ENCODE assay signal across 9 mouse cellular contexts in genomic region chr1:58030156-58030871, GRCm38 (mm10). TPM values are rescaled to one million over a fixed set of nuclear protein-coding genes. Genes with fewer than 3 reads are reported as not detected.
A peak's percentile ranks its signal among the peaks of the same experiment; 100 is the strongest.
DNase-seq lines count a peak whose midpoint lies in the region; ATAC-seq and TF ChIP-seq lines count a peak whose summit lies in the region.
"Had no signal": no experiment of that assay in that cellular context is flagged by ENCODE, and none has a peak within 500 bp of the region (broad histone marks: within the 10 kb centered on the region; RNA-seq: fewer than 3 reads in every experiment).

No protein-coding gene starts in this region.

- H3K9ac ChIP-seq in intestine, embryonic 14.5 days (ENCODE audit: low read length), result no peak overlapping the region

- no peak overlapping the region for H3K27ac ChIP-seq in intestine, embryonic 14.5 days (ENCODE audit: low read depth)
- no peak overlapping the region for H3K27ac ChIP-seq in macrophage
- H3K27ac ChIP-seq in small intestine, adult 2 months (ENCODE audit: insufficient read depth, low read depth, low read length), result peak overlapping the region; percentile 75

- WGBS in intestine, embryonic 14.5 days, result 19% methylated on average over 13 of the region's 13 CpGs
- WGBS in macrophage (ENCODE audit: missing documents), result 59% methylated on average over 13 of the region's 13 CpGs
- WGBS in small intestine, adult 2 months, result 42% methylated on average over 13 of the region's 13 CpGs

- TF ChIP-seq CTCF in small intestine, adult 2 months (IDR thresholded peaks at IDR 0.05; ENCODE audit: extremely low read depth, insufficient read length, insufficient replicate concordance, low read depth, low read length), result no peak

- ATAC-seq in intestine, embryonic 14.5 days (replicated peaks; ENCODE audit: low FRiP score, low TSS enrichment, low read depth), result no peak

- peak overlapping the region; percentile 10; the same call in 1 of the 2 replicates for H3K4me3 ChIP-seq in intestine, embryonic 14.5 days (ENCODE audit: low read depth, low read length)
- peak overlapping the region; percentile 17; the same call in 1 of the 2 replicates for H3K4me3 ChIP-seq in macrophage (ENCODE audit: inconsistent target)
- H3K4me3 ChIP-seq in small intestine, adult 2 months (ENCODE audit: low read depth, low read length), result peak overlapping the region; percentile 63

- no peaks in the 10 kb centered on the region for H3K79me2 ChIP-seq in macrophage (ENCODE audit: inconsistent target)

- peaks cover 8% of the 10 kb centered on the region; the same call in 1 of the 2 replicates for H3K36me3 ChIP-seq in intestine, embryonic 14.5 days (ENCODE audit: control insufficient read depth, insufficient read depth, low read length)
- H3K36me3 ChIP-seq in macrophage (ENCODE audit: inconsistent target), result no peaks in the 10 kb centered on the region
- H3K36me3 ChIP-seq in small intestine, adult 2 months (ENCODE audit: control insufficient read depth, insufficient read depth, low read length), result no peaks in the 10 kb centered on the region

- peaks cover 7% of the 10 kb centered on the region; the same call in 1 of the 2 replicates for H3K4me1 ChIP-seq in intestine, embryonic 14.5 days (replicated peaks; ENCODE audit: control insufficient read depth, insufficient read depth, low read length)
- H3K4me1 ChIP-seq in small intestine, adult 2 months (ENCODE audit: control insufficient read depth, insufficient read depth, insufficient read length, low read length), result no peaks in the 10 kb centered on the region

- H3K27me3 ChIP-seq in intestine, embryonic 14.5 days (replicated peaks; ENCODE audit: control insufficient read depth, insufficient read depth, low read length), result no peaks in the 10 kb centered on the region
- no peaks in the 10 kb centered on the region for H3K27me3 ChIP-seq in small intestine, adult 2 months (ENCODE audit: control insufficient read depth, insufficient read depth, low read length)

- H3K9me3 ChIP-seq in intestine, embryonic 14.5 days (ENCODE audit: control insufficient read depth, low read length), result no peaks in the 10 kb centered on the region

- peak; percentile 50 for DNase-seq in ZHBTc4 (ENCODE audit: low read depth, low spot score)
- DNase-seq in cerebellum, postnatal 36 days, result peak; percentile 58 to 75
- peak; percentile 79 for DNase-seq in gastrocnemius, postnatal 14 days
- DNase-seq in intestine, embryonic 14.5 days (ENCODE audit: low spot score), result no peak
- DNase-seq in left cerebral cortex, postnatal 10 days (ENCODE audit: extremely low spot score in 1 of 2, low spot score in 2 of 2), result peak; percentile 46 to 76
- DNase-seq in T-cell, adult 2 months (ENCODE audit: low spot score), result no peak

- peak overlapping the region; percentile 42 for H3K4me2 ChIP-seq in intestine, embryonic 14.5 days (ENCODE audit: low read length)

- TF ChIP-seq POLR2A in small intestine, adult 2 months (IDR thresholded peaks at IDR 0.05; ENCODE audit: low read depth, low read length), result no peak

- intact Hi-C loops in gastrocnemius, postnatal 14 days (cut with DNase I; ENCODE audit: low total_unique reads), result no loop called here
- intact Hi-C loops in left cerebral cortex, postnatal 10 days (cut with DNase I), result no loop called here

RNA-seq across cellular contexts. Expression of gene Aox1, which starts 0.6 kb away (rescaled TPM):
- total RNA-seq in gastrocnemius, postnatal 14 days (2021), result 1 to 10 TPM; 3.6 to 4.9 TPM
- 0.05 and 0.13 TPM in 2 replicates for polyA plus RNA-seq in intestine, embryonic 14.5 days (2014; fragmentation: Nextera tagmentation; extraction: Ambion mirVana)
- 1 to 10 TPM in 1 of 2 experiments, under 1 TPM in 1; 0.97 to 1.1 TPM for total RNA-seq in left cerebral cortex, postnatal 10 days (2021)
- total RNA-seq in macrophage (2018; cell fraction: chromatin; rRNA removed), result 1 to 10 TPM in 23 of 26 experiments, under 1 TPM in 3; 0.50 to 7.5 (median 1.9) TPM
- total RNA-seq in macrophage (2018; cell fraction: cytosol; rRNA removed), result under 1 TPM in 24 of 26 experiments, not detected in 2; 0.03 to 0.45 (median 0.17) TPM
- 1 to 10 TPM in 11 of 26 experiments, under 1 TPM in 14, not detected in 1; 0.16 to 2.5 (median 0.83) TPM for total RNA-seq in macrophage (2018; cell fraction: nucleus; rRNA removed)
- 0.04 to 0.10 TPM (median 0.09 TPM) in 3 replicates for polyA plus RNA-seq in macrophage (2018)
- polyA plus RNA-seq in small intestine, adult 2 months (2012; rRNA removed), result 0.19 and 0.32 TPM in 2 replicates
- total RNA-seq: common myeloid progenitor, adult 5-6 weeks had no signal

RNA-seq across cellular contexts. Expression of gene Kctd18, which starts 11.6 kb away (rescaled TPM):
- 1 to 10 TPM; 3.8 to 4.5 TPM for total RNA-seq in gastrocnemius, postnatal 14 days (2021)
- polyA plus RNA-seq in intestine, embryonic 14.5 days (2014; fragmentation: Nextera tagmentation; extraction: Ambion mirVana), result 12.9 and 14.2 TPM in 2 replicates
- 10 to 100 TPM; 19.6 to 19.8 TPM for total RNA-seq in left cerebral cortex, postnatal 10 days (2021)
- 100 to 1,000 TPM in 8 of 26 experiments, 10 to 100 TPM in 18; 20.9 to 131 (median 68.6) TPM for total RNA-seq in macrophage (2018; cell fraction: chromatin; rRNA removed)
- 10 to 100 TPM in 11 of 26 experiments, 1 to 10 TPM in 15; 4.7 to 14.3 (median 9.0) TPM for total RNA-seq in macrophage (2018; cell fraction: cytosol; rRNA removed)
- total RNA-seq in macrophage (2018; cell fraction: nucleus; rRNA removed), result 10 to 100 TPM; 16.0 to 97.4 (median 48.4) TPM
- 9.3 to 12.7 TPM (median 10.0 TPM) in 3 replicates for polyA plus RNA-seq in macrophage (2018)
- 0.44 and 1.5 TPM in 2 replicates for polyA plus RNA-seq in small intestine, adult 2 months (2012; rRNA removed)

RNA-seq across cellular contexts. Expression of gene Sgo2a, which starts 34.5 kb away (rescaled TPM):
- 1 to 10 TPM; 1.3 to 1.7 TPM for total RNA-seq in gastrocnemius, postnatal 14 days (2021)
- 16.5 and 18.1 TPM in 2 replicates for polyA plus RNA-seq in intestine, embryonic 14.5 days (2014; fragmentation: Nextera tagmentation; extraction: Ambion mirVana)
- 1 to 10 TPM; 1.3 TPM for total RNA-seq in left cerebral cortex, postnatal 10 days (2021)
- 10 to 100 TPM in 1 of 26 experiments, 1 to 10 TPM in 18, under 1 TPM in 7; 0.37 to 12.7 (median 1.5) TPM for total RNA-seq in macrophage (2018; cell fraction: chromatin; rRNA removed)
- 1 to 10 TPM in 14 of 26 experiments, under 1 TPM in 12; 0.46 to 2.8 (median 1.0) TPM for total RNA-seq in macrophage (2018; cell fraction: cytosol; rRNA removed)
- 1 to 10 TPM in 13 of 26 experiments, under 1 TPM in 13; 0.30 to 8.0 (median 1.0) TPM for total RNA-seq in macrophage (2018; cell fraction: nucleus; rRNA removed)
- polyA plus RNA-seq in macrophage (2018), result 0.55 to 3.1 TPM (median 2.9 TPM) in 3 replicates
- polyA plus RNA-seq in small intestine, adult 2 months (2012; rRNA removed), result 0.17 and 0.37 TPM in 2 replicates

Comparison
In these comparisons a context has a peak if more than half of its experiments do, and no peak if none do; other contexts are left out.
1. DNase-seq: peak in ZHBTc4 (single experiment), cerebellum, postnatal 36 days (2 of 2), gastrocnemius, postnatal 14 days (single experiment) and left cerebral cortex, postnatal 10 days (2 of 2); none in intestine, embryonic 14.5 days (single experiment) and T-cell, adult 2 months (single experiment).
2. H3K4me3 ChIP-seq: peak in every context shown above with its lines; median percentile 63 in small intestine, adult 2 months; 17 in macrophage; 10 in intestine, embryonic 14.5 days.